Mouse (Mus musculus) G1E (cell line): ENCODE results near the gene Cyp2f2.

Experiments used
- CTCF ChIP-seq: IDR thresholded peaks from 2 replicates; pipeline ENCODE4 v1.5.1; 2012; ENCODE audit warnings: low read depth, low read length, inconsistent platforms, mixed read lengths
- GATA1 ChIP-seq: IDR thresholded peaks from 2 replicates; pipeline ENCODE4 v1.6.1; 2012; ENCODE audit warnings: borderline replicate concordance, low read length, inconsistent platforms, mixed read lengths
- GATA2 ChIP-seq: IDR thresholded peaks from 2 replicates; pipeline ENCODE4 v1.6.1; 2012; ENCODE audit warnings: low read depth, low read length, inconsistent platforms, borderline replicate concordance
- TAL1 ChIP-seq: conservative IDR thresholded peaks from 2 replicates; pipeline ENCODE4 v1.6.1; 2012; ENCODE audit warnings: low read depth, low read length, inconsistent platforms, mixed read lengths

GRCm38 (mm10) chr7:27092882-27093281 lies 26.8 kb upstream of the Cyp2f2 start:
- no peak for TF ChIP-seq GATA2
- no peak for TF ChIP-seq GATA1
- no peak for TF ChIP-seq CTCF
- TF ChIP-seq TAL1: no peak
